In genomic region chr16:10655926-10656325, GRCm38 (mm10) we compare ENCODE assay signal across 15 mouse cellular contexts.
A peak's percentile ranks its signal among the peaks of the same experiment; 100 is the strongest.
DNase-seq lines count a peak whose midpoint lies in the region; ATAC-seq and TF ChIP-seq lines count a peak whose summit lies in the region.
"Had no signal": no experiment of that assay in that cellular context is flagged by ENCODE, and none has a peak within 500 bp of the region (broad histone marks: within the 10 kb centered on the region; RNA-seq: fewer than 3 reads in every experiment).

No protein-coding gene starts in this region.

- WGBS in forebrain, embryonic 10.5 days: 74% methylated on average over 3 of the region's 3 CpGs
- 73% methylated on average over 3 of the region's 3 CpGs for WGBS in forebrain, embryonic 16.5 days
- 53% methylated on average over 3 of the region's 3 CpGs for WGBS in small intestine, adult 2 months

- H3K4me3 ChIP-seq in forebrain, embryonic 10.5 days: no peak overlapping the region
- no peak overlapping the region for H3K4me3 ChIP-seq in forebrain, embryonic 16.5 days (replicated peaks; ENCODE audit: low read length)
- no peak overlapping the region for H3K4me3 ChIP-seq in cortical plate, adult 2 months (ENCODE audit: insufficient read depth, low read length)
- H3K4me3 ChIP-seq in small intestine, adult 2 months (ENCODE audit: low read depth, low read length): no peak overlapping the region
- H3K4me3 ChIP-seq: embryonic facial prominence, embryonic 15.5 days; forebrain, embryonic 13.5 days; hindbrain, embryonic 10.5 days; liver, embryonic 12.5 days had no signal

- H3K27me3 ChIP-seq in forebrain, embryonic 10.5 days (ENCODE audit: poor library complexity, severe bottlenecking): no peaks in the 10 kb centered on the region
- H3K27me3 ChIP-seq in forebrain, embryonic 16.5 days (replicated peaks; ENCODE audit: control insufficient read depth, insufficient read depth, low read length): no peaks in the 10 kb centered on the region
- H3K27me3 ChIP-seq in small intestine, adult 2 months (ENCODE audit: control insufficient read depth, insufficient read depth, low read length): no peaks in the 10 kb centered on the region
- H3K27me3 ChIP-seq: embryonic facial prominence, embryonic 15.5 days; forebrain, embryonic 13.5 days had no signal

- no peak overlapping the region for H3K4me2 ChIP-seq in forebrain, embryonic 16.5 days (ENCODE audit: low read length)
- H3K4me2 ChIP-seq: embryonic facial prominence, embryonic 15.5 days; forebrain, embryonic 13.5 days; heart, embryonic 11.5 days; liver, embryonic 12.5 days had no signal

- no peaks in the 10 kb centered on the region for H3K36me3 ChIP-seq in forebrain, embryonic 10.5 days (replicated peaks)
- no peaks in the 10 kb centered on the region for H3K36me3 ChIP-seq in forebrain, embryonic 16.5 days (ENCODE audit: control insufficient read depth, insufficient read depth)
- H3K36me3 ChIP-seq in small intestine, adult 2 months (ENCODE audit: control insufficient read depth, insufficient read depth, low read length): no peaks in the 10 kb centered on the region
- H3K36me3 ChIP-seq: embryonic facial prominence, embryonic 15.5 days; hindbrain, embryonic 10.5 days; liver, embryonic 12.5 days had no signal

- DNase-seq in forebrain, embryonic 10.5 days (ENCODE audit: extremely low spot score, low spot score): no peak
- peak; percentile 34 for DNase-seq in kidney, postnatal 14 days
- no peak for DNase-seq in kidney, postnatal 4 days
- DNase-seq in liver (no peak), adipocyte (ENCODE audit: low spot score) (no peak)
- DNase-seq: lung, postnatal 10 days; thymus, postnatal 14 days had no signal

- H3K9ac ChIP-seq in forebrain, embryonic 16.5 days (replicated peaks; ENCODE audit: low read depth, low read length): no peak overlapping the region
- H3K9ac ChIP-seq: embryonic facial prominence, embryonic 15.5 days; forebrain, embryonic 13.5 days; liver, embryonic 12.5 days had no signal

- peaks cover 42% of the 10 kb centered on the region for H3K4me1 ChIP-seq in forebrain, embryonic 10.5 days
- peaks cover 2% of the 10 kb centered on the region; the same call in 1 of the 2 replicates for H3K4me1 ChIP-seq in forebrain, embryonic 16.5 days (replicated peaks; ENCODE audit: control insufficient read depth, insufficient read depth, low read length)
- peaks cover 22% of the 10 kb centered on the region for H3K4me1 ChIP-seq in cortical plate, adult 2 months (ENCODE audit: control insufficient read depth, insufficient read depth, low read length)
- peaks cover 28% of the 10 kb centered on the region; the same call in 1 of the 2 replicates for H3K4me1 ChIP-seq in small intestine, adult 2 months (ENCODE audit: control insufficient read depth, insufficient read depth, insufficient read length, low read length)

- 0 out of 2 replicates have a peak overlapping the region, but pooled peaks have one; percentile 12 for H3K27ac ChIP-seq in forebrain, embryonic 10.5 days
- no peak overlapping the region for H3K27ac ChIP-seq in forebrain, embryonic 16.5 days (ENCODE audit: low read length)
- H3K27ac ChIP-seq in cortical plate, adult 2 months (ENCODE audit: insufficient read depth, low read length): 0 out of 2 replicates have a peak overlapping the region, but pooled peaks have one; percentile 24
- peak overlapping the region; percentile 99 for H3K27ac ChIP-seq in small intestine, adult 2 months (ENCODE audit: insufficient read depth, low read depth, low read length)
- H3K27ac ChIP-seq: embryonic facial prominence, embryonic 15.5 days; forebrain, embryonic 13.5 days; liver, embryonic 12.5 days had no signal

- no peaks in the 10 kb centered on the region for H3K9me3 ChIP-seq in forebrain, embryonic 10.5 days
- H3K9me3 ChIP-seq in forebrain, embryonic 16.5 days (ENCODE audit: control insufficient read depth, low read length): no peaks in the 10 kb centered on the region
- H3K9me3 ChIP-seq: embryonic facial prominence, embryonic 15.5 days; forebrain, embryonic 13.5 days; hindbrain, embryonic 10.5 days; liver, embryonic 12.5 days had no signal

- TF ChIP-seq POLR2A in cortical plate, adult 2 months (IDR thresholded peaks at IDR 0.05; ENCODE audit: extremely low read depth, insufficient read depth, low read length): no peak
- TF ChIP-seq POLR2A in small intestine, adult 2 months (IDR thresholded peaks at IDR 0.05; ENCODE audit: low read depth, low read length): no peak

- ATAC-seq in forebrain, embryonic 16.5 days: no peak
- ATAC-seq: forebrain, embryonic 13.5 days; liver, embryonic 12.5 days had no signal

- no peak for TF ChIP-seq CTCF in cortical plate, adult 2 months (IDR thresholded peaks at IDR 0.05; ENCODE audit: extremely low read depth, insufficient read depth, low read length)
- no peak for TF ChIP-seq CTCF in small intestine, adult 2 months (IDR thresholded peaks at IDR 0.05; ENCODE audit: extremely low read depth, insufficient read length, insufficient replicate concordance, low read depth, low read length)
